Mouse (Mus musculus): ENCODE measurements around the gene Cd59a.
"Not testable (repeated sequence)": the region's sequence is repeated elsewhere in the genome, so short reads cannot be mapped to it uniquely, and the experiment has no call there.

Gene Cd59a

DNA sequence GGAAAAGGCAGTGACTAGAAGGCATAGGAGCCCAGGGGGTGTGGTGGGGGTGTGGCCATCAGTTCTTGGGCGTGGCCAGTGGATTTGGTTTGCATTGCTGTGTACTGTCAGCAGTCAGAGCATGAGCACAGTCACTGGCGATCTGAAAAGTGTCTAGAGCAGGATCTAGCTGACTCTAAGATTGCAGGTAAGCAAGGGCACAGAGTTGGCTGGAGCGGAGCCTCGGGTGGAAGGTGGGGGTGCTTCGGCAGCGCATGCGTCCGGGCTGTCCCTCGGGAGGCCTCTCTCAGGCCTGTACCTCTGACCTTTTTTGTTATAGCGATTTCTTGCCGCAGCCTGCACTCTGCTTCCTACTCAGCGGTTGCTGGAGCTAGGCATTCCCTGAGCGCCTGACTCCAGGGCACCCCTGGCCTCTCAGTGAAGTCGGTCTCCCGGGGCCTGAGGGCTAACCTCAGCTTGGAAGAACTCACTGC, at the start of gene Cd59a:
TSS of gene Cd59a (plus strand) at position 61 of the 473 bp plus-strand sequence.
- DNase-seq (ENCODE audit: low spot score) = peak; percentile 93

DNA sequence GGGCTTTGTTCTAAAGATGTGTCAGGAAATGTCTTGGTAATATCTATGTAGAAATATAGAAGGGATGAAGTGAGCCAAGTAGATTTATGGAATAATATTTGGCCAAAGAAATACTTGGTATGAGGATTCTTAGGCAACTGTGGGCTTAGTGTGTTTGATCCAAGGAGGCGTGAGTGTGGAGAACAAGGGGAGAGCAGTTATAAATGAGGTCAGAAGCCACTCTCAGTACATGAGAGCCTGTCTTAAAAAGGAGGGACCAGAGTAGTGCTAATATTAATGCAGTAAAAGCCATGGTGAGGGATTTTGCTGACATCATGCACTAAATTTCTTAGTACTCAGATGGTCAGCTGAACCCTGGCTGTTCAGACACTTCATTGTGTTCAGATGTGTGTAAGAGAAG, 37.2 kb upstream of the Cd59a start:
- DNase-seq (ENCODE audit: low spot score) = no peak

GRCm38 (mm10) chr2:104058954-104059353, 36.6 kb upstream of the Cd59a start:
- DNase-seq (ENCODE audit: low spot score) = no peak

- DNase-seq (ENCODE audit: low spot score) = no peak
Observed at GRCm38 (mm10) chr2:104059786-104060185, 35.8 kb upstream of the Cd59a start.

DNA sequence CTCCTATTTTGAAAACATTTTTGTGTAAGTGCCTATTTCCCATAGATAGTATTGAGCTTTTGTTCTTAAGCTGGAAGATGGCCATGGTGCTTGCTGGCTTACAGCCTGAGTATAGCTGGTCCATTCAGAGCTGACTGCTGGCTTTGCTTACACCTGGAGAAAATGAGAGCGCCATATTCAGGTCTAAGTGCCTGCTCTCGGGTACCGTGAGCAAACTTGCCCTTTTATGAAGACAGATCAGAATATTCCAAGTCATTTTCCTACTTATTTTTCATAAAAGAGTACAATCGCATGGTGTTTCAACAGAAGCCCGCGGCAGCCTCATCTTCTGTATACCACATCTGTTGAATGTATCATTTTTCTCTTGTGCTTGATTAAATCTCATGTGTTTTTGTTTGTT, 34.6 kb upstream of the Cd59a start:
- no peak for DNase-seq (ENCODE audit: low spot score)

- DNase-seq (ENCODE audit: low spot score) = no peak
Observed at GRCm38 (mm10) chr2:104062665-104063064, 32.9 kb upstream of the Cd59a start.

- DNase-seq (ENCODE audit: low spot score) = no peak
Observed at GRCm38 (mm10) chr2:104064152-104064551, 31.4 kb upstream of the Cd59a start.

DNA sequence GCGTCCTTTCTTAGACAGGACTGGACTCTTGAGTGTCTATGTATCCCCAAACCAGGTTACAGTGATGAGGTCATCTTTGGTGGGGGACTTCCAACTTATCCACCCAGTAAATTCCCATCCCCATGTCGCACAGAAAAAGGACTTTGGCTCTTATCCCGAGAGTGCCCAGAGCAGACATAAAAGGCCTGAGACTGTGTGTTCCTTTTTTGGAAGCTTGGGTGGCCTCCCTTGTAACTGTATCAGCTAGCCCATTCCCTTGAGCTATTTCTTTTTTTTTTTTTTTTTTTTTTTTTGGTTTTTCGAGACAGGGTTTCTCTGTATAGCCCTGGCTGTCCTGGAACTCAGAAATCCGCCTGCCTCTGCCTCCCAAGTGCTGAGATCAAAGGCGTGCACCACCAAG, 30.1 kb upstream of the Cd59a start, which contains the start of gene Gm10912:
TSS of gene Gm10912 (plus strand) at position 301 of the 400 bp plus-strand sequence.
- DNase-seq (ENCODE audit: low spot score) = not testable (repeated sequence)

GRCm38 (mm10) chr2:104068450-104068849, 27.2 kb upstream of the Cd59a start, which contains the start of gene Gm10799:
Gm10799 (minus strand) TSS chr2:104068550.
- DNase-seq (ENCODE audit: low spot score) = not testable (repeated sequence)

GRCm38 (mm10) chr2:104069704-104070185, 25.9 kb upstream of the Cd59a start, which contains the start of gene Cd59b:
Cd59b (plus strand) TSS chr2:104069849.
- DNase-seq (ENCODE audit: low spot score) = peak; percentile 82

DNA sequence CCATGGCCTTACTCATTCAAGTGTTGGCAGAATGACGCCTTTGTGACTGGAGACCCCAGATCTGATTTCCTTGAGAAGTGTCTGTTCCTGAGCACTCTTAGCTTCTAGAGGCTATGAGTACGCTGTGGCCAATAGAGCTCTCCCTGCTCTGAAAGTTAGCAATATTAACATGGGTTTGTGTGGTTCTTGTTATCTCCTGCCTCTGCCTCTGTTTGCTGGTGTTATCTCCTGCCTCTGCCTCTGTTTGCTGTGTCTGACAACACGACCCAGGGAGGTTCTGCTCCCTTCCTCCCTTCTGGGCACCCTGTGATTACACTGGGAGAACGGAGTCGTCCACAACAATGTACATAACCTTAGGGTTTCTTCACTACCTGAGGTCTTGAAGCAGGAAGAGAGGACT, 17.3 kb upstream of the Cd59a start:
- DNase-seq (ENCODE audit: low spot score) = not testable (repeated sequence)

GRCm38 (mm10) chr2:104081436-104082050, 14.1 kb upstream of the Cd59a start:
- not testable (repeated sequence) for DNase-seq (ENCODE audit: low spot score)

DNA sequence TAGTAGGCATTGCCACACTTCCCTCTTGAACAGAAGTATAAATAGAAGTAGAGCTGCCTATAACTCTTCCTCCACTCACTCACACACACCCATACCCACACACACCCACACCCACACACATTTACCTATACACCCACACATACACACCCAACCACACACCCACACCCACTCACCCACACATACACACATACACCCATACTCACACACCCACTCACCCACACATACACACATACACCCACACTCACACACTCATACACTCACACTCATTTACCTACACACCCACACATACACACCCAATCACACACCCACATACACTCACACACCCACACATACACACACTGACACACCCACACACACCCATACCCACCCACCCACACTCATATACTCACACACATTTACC, 13.1 kb upstream of the Cd59a start:
- no peak for DNase-seq (ENCODE audit: low spot score)

GRCm38 (mm10) chr2:104084027-104084426, 11.6 kb upstream of the Cd59a start:
- not testable (repeated sequence) for DNase-seq (ENCODE audit: low spot score)

- DNase-seq (ENCODE audit: low spot score) = not testable (repeated sequence)
Observed at GRCm38 (mm10) chr2:104087562-104087961, 8.0 kb upstream of the Cd59a start.

DNA sequence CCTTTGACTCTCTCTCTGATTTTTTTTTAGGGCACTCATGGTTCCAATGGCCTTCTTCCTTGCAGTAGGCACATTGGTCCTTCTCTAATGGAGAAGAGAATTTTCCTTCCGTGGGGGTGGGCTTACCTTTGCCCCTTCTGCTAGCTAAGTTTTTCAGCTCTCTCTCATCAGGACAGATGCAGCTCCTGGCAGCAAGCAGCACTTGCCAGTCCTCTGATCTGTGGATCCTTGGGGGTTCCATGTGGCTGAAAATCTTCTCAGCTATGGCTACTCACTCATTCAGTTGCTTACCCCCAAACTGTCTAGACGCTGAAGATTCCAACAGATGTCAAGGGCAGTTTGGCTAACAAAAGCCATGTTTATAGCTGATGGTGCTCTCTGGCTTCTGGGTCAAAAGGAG, 2.3 kb upstream of the Cd59a start:
- DNase-seq (ENCODE audit: low spot score) = no peak

- peak; percentile 23 for DNase-seq (ENCODE audit: low spot score)
Observed at GRCm38 (mm10) chr2:104096256-104096655, 655 bp downstream of the Cd59a start.

DNA sequence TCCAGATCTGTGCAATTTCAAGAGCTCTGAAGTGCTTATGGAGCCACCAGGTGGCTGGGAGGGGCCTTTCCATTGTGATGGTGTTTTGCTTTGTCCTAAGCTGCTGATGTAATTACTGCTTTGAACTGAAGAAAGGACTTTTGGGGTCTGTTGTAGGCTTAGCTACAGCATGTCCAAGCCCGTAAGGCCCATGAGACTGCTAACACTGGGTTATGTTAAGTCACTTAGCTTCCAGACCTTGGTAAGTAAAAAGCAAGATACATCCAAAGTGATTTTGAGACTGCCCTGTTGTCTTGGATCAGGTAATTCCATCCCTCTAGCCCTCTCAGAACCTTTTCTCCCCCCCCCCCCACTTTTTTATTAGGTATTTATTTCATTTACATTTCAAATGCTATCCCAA, 1.2 kb downstream of the Cd59a start:
- DNase-seq (ENCODE audit: low spot score) = not testable (repeated sequence)

DNA sequence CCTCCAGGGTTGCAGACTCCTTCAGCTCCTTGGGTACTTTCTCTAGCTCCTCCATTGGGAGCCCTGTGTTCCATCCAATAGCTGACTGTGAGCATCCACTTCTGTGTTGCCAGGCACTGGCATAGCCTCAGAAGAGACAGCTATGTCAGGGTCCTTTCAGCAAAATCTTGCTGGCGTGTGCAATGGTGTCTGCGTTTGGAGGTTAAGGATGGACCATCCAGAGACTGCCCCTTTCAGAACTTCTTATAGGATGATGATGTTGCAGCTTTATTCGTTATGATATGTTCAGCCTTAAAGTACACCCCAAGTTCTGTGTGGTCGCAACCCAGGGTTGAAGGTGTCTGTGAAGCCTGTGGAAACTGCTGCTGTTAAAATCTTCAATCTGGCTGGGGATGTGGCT, 1.8 kb downstream of the Cd59a start:
- not testable (repeated sequence) for DNase-seq (ENCODE audit: low spot score)

DNA sequence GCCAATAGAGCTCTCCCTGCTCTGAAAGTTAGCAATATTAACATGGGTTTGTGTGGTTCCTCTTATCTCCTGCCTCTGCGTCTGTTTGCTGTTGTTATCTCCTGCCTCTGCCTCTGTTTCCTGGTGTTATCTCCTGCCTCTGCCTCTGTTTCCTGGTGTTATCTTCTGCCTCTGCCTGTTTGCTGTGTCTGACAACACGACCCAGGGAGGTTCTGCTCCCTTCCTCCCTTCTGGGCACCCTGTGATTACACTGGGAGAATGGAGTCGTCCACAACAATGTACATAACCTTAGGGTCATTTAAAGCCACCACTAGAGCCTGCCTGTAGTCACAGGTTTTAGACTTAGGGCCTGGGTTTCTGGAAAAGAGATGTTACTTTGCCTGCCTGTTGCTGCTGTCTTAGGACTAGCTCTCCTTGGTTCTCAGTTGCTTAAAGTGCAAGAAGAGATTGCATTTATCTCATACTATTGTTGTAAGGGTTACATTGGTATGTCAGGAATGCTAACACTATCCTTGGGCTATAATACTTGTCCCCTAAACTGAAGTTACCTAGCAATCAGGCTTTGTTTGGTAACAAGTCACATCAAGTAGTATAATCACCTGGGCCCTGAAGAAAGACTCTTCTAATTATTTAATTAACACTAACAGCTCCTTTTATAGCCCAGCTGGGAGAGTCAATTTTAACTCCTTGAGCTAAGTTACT, 3.1 kb downstream of the Cd59a start:
- no peak for DNase-seq (ENCODE audit: low spot score)

- DNase-seq (ENCODE audit: low spot score) = no peak
Observed at GRCm38 (mm10) chr2:104099231-104099585, 3.6 kb downstream of the Cd59a start.

DNA sequence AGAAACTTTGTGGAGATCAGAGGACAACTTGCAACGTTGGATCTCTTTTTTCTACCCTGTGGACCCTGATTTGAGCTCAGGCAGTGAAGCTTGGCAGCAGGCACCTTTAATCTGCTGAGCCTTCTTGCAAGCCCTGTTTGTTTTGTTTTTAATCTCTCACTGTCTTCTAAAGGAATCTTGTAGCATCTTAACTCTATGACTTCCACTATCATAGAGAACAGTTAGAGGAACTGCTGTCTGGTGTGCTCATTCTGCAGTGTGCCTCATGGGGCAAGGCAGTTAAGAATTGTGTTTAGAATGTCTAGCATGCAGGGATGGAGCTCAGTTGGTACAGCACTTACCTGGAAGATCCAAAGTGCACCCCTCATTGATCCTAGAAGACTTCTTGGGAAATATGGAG, 4.3 kb downstream of the Cd59a start:
- DNase-seq (ENCODE audit: low spot score) = no peak

DNA sequence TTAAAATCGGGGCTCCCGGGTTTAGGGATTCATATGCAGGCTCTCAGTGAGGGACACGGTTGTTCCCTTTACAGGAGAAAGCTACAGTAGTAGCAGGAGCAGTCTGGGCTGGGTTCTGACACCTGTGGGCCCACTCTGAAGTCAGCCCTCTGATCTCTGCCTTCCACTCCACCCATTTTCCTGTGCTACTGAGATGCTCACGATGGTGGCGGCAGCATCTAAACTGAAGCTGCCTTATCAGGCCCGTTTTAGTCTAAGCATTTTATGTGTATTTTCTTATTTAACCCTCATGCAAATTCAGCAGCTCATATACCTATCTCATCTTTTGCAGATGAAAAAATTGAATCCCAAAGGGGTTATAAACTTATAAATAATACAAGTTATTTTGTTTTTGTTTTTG, 9.2 kb downstream of the Cd59a start:
- no peak for DNase-seq (ENCODE audit: low spot score)

All from embryo, embryonic 10.5 days (tissue).